Mouse (Mus musculus) forebrain, embryonic 12.5 days (tissue): ENCODE results near the gene Pxk. TPM values are rescaled to one million over a fixed set of nuclear protein-coding genes. Genes with fewer than 3 reads are reported as not detected.

ENCODE experiments used
- ATAC-seq: fragments of 200-750 bp; cut with Nextera tagmentation; 2 replicates; pipeline ENCODE4 v1.8.0; 2017; ENCODE audit warnings: moderate TSS enrichment; ENCODE audit not compliant: low FRiP score
- H3K27ac ChIP-seq: fragments of 300-500 bp; sonication (generic); 2 replicates; pipeline ENCODE4 v1.5.1; 2016; ENCODE audit warnings: mild to moderate bottlenecking
- H3K27me3 ChIP-seq: fragments of 300-500 bp; sonication (generic); 2 replicates; pipeline ENCODE4 v1.6.1; 2016; ENCODE audit warnings: mild to moderate bottlenecking
- H3K36me3 ChIP-seq: fragments of 300-500 bp; sonication (generic); replicated peaks from 2 replicates; pipeline ENCODE4 v1.6.1; 2016; ENCODE audit warnings: mild to moderate bottlenecking
- H3K4me1 ChIP-seq: fragments of 300-500 bp; sonication (generic); 2 replicates; pipeline ENCODE4 v1.6.1; 2016
- H3K4me2 ChIP-seq: fragments of 300-500 bp; sonication (generic); 2 replicates; pipeline ENCODE4 v1.6.1; 2016; ENCODE audit warnings: mild to moderate bottlenecking, moderate library complexity
- H3K4me3 ChIP-seq: fragments of 300-500 bp; sonication (generic); replicated peaks from 2 replicates; pipeline ENCODE4 v1.5.1; 2016; ENCODE audit warnings: mild to moderate bottlenecking
- H3K9ac ChIP-seq: fragments of 300-500 bp; sonication (generic); 2 replicates; pipeline ENCODE4 v1.6.1; 2016; ENCODE audit warnings: mild to moderate bottlenecking
- H3K9me3 ChIP-seq: fragments of 300-500 bp; sonication (generic); 2 replicates; pipeline ENCODE4 v1.6.1; 2016
- WGBS: fragments of 180-500 bp; shearing (Covaris S2); methylation state at CpG from one replicate; pipeline ENCODE4 v1.1.7; 2016; 5-methylcytosine and 5-hydroxymethylcytosine counted together
- polyA plus RNA-seq: library from polyadenylated mRNA; unstranded; fragments of >200 nt; fragmentation: Nextera tagmentation; extraction: Ambion mirVana; gene quantifications from 2 replicates; pipeline ENCODE4 v1.2.1, GENCODE M21; 2016

Pxk gene
- polyA plus RNA-seq, 1 experiment from 2014 or later = 30.3 TPM

- H3K36me3 ChIP-seq = no peaks in the 10 kb centered on the region
- H3K27me3 ChIP-seq = no peaks in the 10 kb centered on the region
- H3K4me3 ChIP-seq = no peak overlapping the region
- H3K4me2 ChIP-seq = no peak overlapping the region
- H3K27ac ChIP-seq = no peak overlapping the region
- H3K4me1 ChIP-seq = no peaks in the 10 kb centered on the region
- ATAC-seq = no peak
- H3K9me3 ChIP-seq = no peaks in the 10 kb centered on the region
- H3K9ac ChIP-seq = no peak overlapping the region
- 79% methylated on average over 12 of the region's 12 CpGs for WGBS
Observed at GRCm38 (mm10) chr14:8191331-8191965, 93.4 kb downstream of the Pxk start.

GRCm38 (mm10) chr14:8192727-8193126 lies 94.7 kb downstream of the Pxk start:
- Histone ChIP-seq H3K36me3 (no peaks in the 10 kb centered on the region), H3K9ac (no peak overlapping the region), H3K27ac (no peak overlapping the region), H3K27me3 (no peaks in the 10 kb centered on the region), H3K9me3 (no peaks in the 10 kb centered on the region), H3K4me2 (no peak overlapping the region), H3K4me3 (no peak overlapping the region), H3K4me1 (no peaks in the 10 kb centered on the region)
- WGBS = 89% methylated on average over 6 of the region's 6 CpGs
- ATAC-seq = no peak

DNA sequence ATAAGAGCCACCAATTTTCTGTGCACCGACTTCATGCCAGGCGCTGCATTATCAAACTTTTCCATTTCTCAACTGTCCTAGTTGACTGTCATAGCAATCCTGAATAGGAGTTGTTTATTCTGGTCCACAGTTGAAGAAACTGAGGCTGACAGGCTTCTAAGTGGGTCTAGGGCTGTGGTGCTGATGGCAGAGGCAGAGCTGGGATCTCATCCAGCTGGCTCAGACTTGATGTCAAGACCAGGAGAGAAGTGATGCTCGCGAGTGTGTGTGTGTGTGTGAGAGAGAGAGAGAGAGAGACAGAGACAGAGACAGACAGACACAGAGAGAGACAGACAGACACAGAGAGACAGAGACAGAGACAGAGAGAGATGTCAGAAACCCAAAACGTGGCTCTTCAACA lies 102.8 kb downstream of the Pxk start:
- no peak for ATAC-seq
- H3K9me3 ChIP-seq = no peaks in the 10 kb centered on the region
- 86% methylated on average over 5 of the region's 5 CpGs for WGBS
- H3K4me3 ChIP-seq = no peak overlapping the region
- H3K4me1 ChIP-seq = no peaks in the 10 kb centered on the region
- no peaks in the 10 kb centered on the region for H3K27me3 ChIP-seq
- no peak overlapping the region for H3K4me2 ChIP-seq
- H3K36me3 ChIP-seq = no peaks in the 10 kb centered on the region
- H3K27ac ChIP-seq = no peak overlapping the region
- no peak overlapping the region for H3K9ac ChIP-seq

DNA sequence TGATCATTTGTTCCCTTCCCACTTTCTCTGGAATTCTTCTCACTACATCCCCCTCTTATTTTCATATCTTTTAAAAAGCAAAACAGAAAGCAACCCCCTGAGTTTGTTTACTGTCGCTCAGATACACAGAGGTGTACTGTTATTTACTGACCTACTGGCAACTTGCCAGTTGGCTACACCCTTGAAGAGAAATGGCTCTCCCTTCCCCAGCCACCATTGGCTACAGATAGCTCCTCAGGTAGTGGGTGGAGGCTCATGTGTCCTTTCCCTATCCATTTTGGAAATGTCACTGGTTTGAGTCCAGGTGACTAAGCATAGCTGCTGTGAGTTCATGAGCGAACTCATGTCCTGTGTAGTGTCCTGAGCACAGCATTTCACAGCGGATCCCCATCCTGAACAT lies 103.7 kb downstream of the Pxk start:
- Histone ChIP-seq H3K4me3 (no peak overlapping the region), H3K4me2 (no peak overlapping the region), H3K36me3 (no peaks in the 10 kb centered on the region), H3K9ac (no peak overlapping the region), H3K27me3 (no peaks in the 10 kb centered on the region), H3K9me3 (no peaks in the 10 kb centered on the region), H3K4me1 (0 out of 2 replicates have a peak, but pooled peaks cover 3% of the 10 kb centered on the region), H3K27ac (no peak overlapping the region)
- ATAC-seq = no peak
- WGBS = 72% methylated on average over 3 of the region's 3 CpGs

- Histone ChIP-seq H3K9me3 (no peaks in the 10 kb centered on the region), H3K4me2 (no peak overlapping the region), H3K27ac (no peak overlapping the region), H3K4me1 (peaks cover 11% of the 10 kb centered on the region; the same call in 1 of the 2 replicates), H3K4me3 (no peak overlapping the region), H3K27me3 (no peaks in the 10 kb centered on the region), H3K36me3 (no peaks in the 10 kb centered on the region), H3K9ac (no peak overlapping the region)
- WGBS = 56% methylated on average over 9 of the region's 9 CpGs
- ATAC-seq = no peak
Observed at GRCm38 (mm10) chr14:8206179-8206910, 108.3 kb downstream of the Pxk start.

DNA sequence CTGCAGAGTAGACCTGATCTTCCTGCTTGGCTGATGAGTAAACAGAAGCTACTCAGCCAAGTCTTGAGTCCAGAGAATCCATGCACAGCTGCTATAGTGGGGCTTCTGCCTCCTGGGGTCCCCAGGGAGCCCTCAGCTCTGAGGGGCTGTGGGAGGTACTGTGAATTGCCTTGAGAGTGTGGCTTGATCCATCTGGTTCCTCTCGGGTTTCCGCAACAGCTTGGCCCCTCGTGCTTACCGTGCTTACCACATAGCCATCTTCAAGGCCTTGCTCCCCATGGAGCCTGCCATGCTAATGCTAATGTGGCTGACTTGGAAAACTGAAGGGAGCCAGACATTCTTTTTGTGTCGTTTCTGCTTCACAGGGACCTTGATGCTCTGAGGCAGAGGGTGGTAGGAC lies 109.1 kb downstream of the Pxk start:
- peaks cover 11% of the 10 kb centered on the region; the same call in 1 of the 2 replicates for H3K4me1 ChIP-seq
- H3K4me3 ChIP-seq = no peak overlapping the region
- 25% methylated on average over 5 of the region's 5 CpGs for WGBS
- H3K9me3 ChIP-seq = no peaks in the 10 kb centered on the region
- no peak overlapping the region for H3K9ac ChIP-seq
- H3K36me3 ChIP-seq = no peaks in the 10 kb centered on the region
- ATAC-seq = peak; percentile 59; the same call in 1 of the 2 replicates
- H3K27me3 ChIP-seq = no peaks in the 10 kb centered on the region
- peak overlapping the region; percentile 56; the same call in 1 of the 2 replicates for H3K27ac ChIP-seq
- H3K4me2 ChIP-seq = no peak overlapping the region

DNA sequence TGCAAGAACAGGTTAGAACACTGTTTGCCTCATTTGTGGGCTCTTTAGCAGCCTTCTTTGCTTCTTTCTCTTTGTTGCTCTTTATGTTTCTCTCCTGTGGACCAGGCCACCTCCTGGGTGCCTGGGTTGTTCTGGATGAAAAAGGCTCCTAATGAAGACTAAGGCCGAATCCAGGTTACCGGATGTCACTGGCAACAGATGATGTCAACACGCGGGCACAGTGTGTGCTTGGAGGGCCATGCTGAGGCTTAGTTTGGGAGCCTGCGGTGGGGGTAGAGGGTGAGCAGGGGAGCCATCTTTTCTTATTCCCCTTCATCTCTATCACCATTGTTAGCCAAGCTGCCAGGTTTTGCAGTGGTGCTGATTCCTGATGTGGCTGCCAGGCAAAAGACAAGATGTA lies 109.5 kb downstream of the Pxk start:
- no peaks in the 10 kb centered on the region for H3K9me3 ChIP-seq
- no peak overlapping the region for H3K4me3 ChIP-seq
- no peaks in the 10 kb centered on the region for H3K27me3 ChIP-seq
- WGBS = 53% methylated on average over 5 of the region's 5 CpGs
- H3K27ac ChIP-seq = peak overlapping the region; percentile 56; the same call in 1 of the 2 replicates
- H3K36me3 ChIP-seq = no peaks in the 10 kb centered on the region
- H3K9ac ChIP-seq = no peak overlapping the region
- no peak for ATAC-seq
- H3K4me1 ChIP-seq = peaks cover 11% of the 10 kb centered on the region; the same call in 1 of the 2 replicates
- no peak overlapping the region for H3K4me2 ChIP-seq

DNA sequence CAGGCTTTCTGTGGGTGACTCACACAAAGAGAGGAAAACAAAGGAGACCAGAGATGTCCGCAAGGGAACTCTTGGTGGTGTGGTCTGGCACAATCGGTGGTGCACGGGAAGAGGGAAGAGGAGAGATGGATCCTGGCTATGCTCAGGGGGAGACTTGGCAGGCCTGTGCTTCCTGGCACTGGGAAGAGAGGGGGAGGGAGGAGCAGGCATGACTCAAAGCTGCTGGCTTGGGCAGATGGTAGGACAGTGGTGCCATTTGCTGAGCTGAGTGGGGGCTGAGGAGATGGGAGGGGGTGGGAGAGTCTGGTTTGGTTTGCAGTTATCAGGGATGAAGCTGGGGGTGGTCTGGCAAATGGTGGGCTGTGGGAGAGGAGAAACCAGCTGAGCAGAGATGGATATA lies 110.9 kb downstream of the Pxk start:
- Histone ChIP-seq H3K4me1 (peaks cover 11% of the 10 kb centered on the region; the same call in 1 of the 2 replicates), H3K27ac (0 out of 2 replicates have a peak overlapping the region, but pooled peaks have one; percentile 3), H3K9ac (no peak overlapping the region), H3K4me2 (no peak overlapping the region), H3K36me3 (no peaks in the 10 kb centered on the region), H3K4me3 (no peak overlapping the region), H3K27me3 (no peaks in the 10 kb centered on the region), H3K9me3 (no peaks in the 10 kb centered on the region)
- WGBS = 60% methylated on average over 3 of the region's 3 CpGs
- no peak for ATAC-seq

DNA sequence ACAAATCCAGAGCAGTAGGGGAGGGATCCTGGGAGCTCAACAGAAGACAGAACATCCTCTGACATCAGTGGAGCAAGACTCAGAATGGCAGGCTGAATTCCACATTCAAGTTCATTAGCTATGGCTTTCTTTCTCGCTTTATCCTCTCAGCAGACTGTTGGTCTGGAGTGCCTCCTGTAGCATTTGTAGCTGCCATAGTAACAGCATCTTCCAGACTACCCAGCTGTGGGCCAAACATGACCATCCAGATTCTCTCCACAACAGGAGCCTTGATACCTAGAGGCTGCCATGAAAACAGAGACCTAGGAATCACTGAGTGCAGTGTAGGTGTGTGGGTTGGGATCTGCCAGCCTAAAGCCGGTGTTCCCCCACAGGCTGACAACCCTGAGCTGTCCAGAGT lies 111.9 kb downstream of the Pxk start:
- H3K4me3 ChIP-seq = no peak overlapping the region
- H3K9ac ChIP-seq = no peak overlapping the region
- H3K4me2 ChIP-seq = no peak overlapping the region
- H3K4me1 ChIP-seq = peaks cover 15% of the 10 kb centered on the region
- no peaks in the 10 kb centered on the region for H3K9me3 ChIP-seq
- ATAC-seq = no peak
- H3K27me3 ChIP-seq = no peaks in the 10 kb centered on the region
- no peaks in the 10 kb centered on the region for H3K36me3 ChIP-seq
- H3K27ac ChIP-seq = no peak overlapping the region
- 85% methylated on average over 2 of the region's 2 CpGs for WGBS

- 72% methylated on average over 2 of the region's 2 CpGs for WGBS
- Histone ChIP-seq H3K4me2 (no peak overlapping the region), H3K4me3 (no peak overlapping the region), H3K27ac (no peak overlapping the region), H3K9ac (no peak overlapping the region), H3K9me3 (no peaks in the 10 kb centered on the region), H3K4me1 (peaks cover 20% of the 10 kb centered on the region), H3K27me3 (peaks cover 17% of the 10 kb centered on the region), H3K36me3 (no peaks in the 10 kb centered on the region)
- no peak for ATAC-seq
Observed at GRCm38 (mm10) chr14:8212996-8213395, 115.0 kb downstream of the Pxk start.

DNA sequence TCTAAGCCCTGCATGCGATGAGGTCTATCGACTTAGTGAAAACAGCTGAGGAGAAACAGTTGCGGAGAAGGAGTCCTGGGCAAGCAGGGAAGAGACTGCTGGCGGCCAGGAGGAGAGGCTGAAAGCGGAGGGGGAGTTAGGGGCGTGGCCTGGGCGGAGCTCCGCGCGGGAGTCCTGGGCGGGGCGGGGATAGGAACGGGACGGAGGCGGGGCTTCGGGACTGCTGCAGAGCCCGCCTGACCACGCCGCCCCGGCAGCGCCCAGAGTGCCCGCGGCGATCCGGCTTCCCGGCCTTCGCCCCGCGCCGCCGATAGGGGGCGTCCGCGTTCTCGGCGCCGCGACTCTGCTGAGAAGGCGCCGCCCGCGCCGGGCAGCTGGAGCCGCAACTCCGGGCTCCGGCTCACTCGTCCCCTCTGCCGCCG lies 115.8 kb downstream of the Pxk start, which contains the start of gene Kctd6:
Gene Kctd6, plus strand, starts transcription at position 338 of the 422 bp plus-strand sequence.
- H3K36me3 ChIP-seq = no peaks in the 10 kb centered on the region
- H3K4me2 ChIP-seq = peak within 1 kb of the TSS; percentile 80
- peak within 1 kb of the TSS; percentile 76 for H3K9ac ChIP-seq
- H3K4me1 ChIP-seq = peaks cover 29% of the 10 kb centered on the region
- H3K27ac ChIP-seq = peak within 1 kb of the TSS; percentile 86
- H3K9me3 ChIP-seq = no peaks in the 10 kb centered on the region
- H3K27me3 ChIP-seq = peaks cover 20% of the 10 kb centered on the region
- under 1% methylated on average over 38 of the region's 49 CpGs for WGBS
- peak within 1 kb of the TSS; percentile 65 for H3K4me3 ChIP-seq
- peak; percentile 97 for ATAC-seq
